Mouse (Mus musculus): ENCODE data around the gene Siah1b.

The Siah1b gene

GRCm38 (mm10) chrX:164032526-164032925 lies 43.8 kb downstream of the Siah1b start:
- DNase-seq (ENCODE audit: low read depth) = no peak

- peak; percentile 28 for DNase-seq (ENCODE audit: low read depth)
Measured at GRCm38 (mm10) chrX:164027607-164028289, 48.5 kb downstream of the Siah1b start, which contains the start of gene Car5b. TSS of gene Car5b (minus strand) at chrX:164027997.

Data from 416B (cell line).